Mouse (Mus musculus) gastrocnemius, postnatal 25 days (tissue): ENCODE results near the gene Olfm3. TPM values are rescaled to one million over a fixed set of nuclear protein-coding genes. Genes with fewer than 3 reads are reported as not detected.

Source experiments
- DNase-seq: peaks from one replicate; pipeline ENCODE4 v3.0.0; 2022
- total RNA-seq, 2 experiments: library from RNA; stranded (reverse); gene quantifications; 1 replicate in 1 of 2; 2 replicates in 1 of 2; pipeline ENCODE4 v1.2.3; 2021

The Olfm3 gene
- total RNA-seq, 2 experiments from 2014 or later, result not detected

DNA sequence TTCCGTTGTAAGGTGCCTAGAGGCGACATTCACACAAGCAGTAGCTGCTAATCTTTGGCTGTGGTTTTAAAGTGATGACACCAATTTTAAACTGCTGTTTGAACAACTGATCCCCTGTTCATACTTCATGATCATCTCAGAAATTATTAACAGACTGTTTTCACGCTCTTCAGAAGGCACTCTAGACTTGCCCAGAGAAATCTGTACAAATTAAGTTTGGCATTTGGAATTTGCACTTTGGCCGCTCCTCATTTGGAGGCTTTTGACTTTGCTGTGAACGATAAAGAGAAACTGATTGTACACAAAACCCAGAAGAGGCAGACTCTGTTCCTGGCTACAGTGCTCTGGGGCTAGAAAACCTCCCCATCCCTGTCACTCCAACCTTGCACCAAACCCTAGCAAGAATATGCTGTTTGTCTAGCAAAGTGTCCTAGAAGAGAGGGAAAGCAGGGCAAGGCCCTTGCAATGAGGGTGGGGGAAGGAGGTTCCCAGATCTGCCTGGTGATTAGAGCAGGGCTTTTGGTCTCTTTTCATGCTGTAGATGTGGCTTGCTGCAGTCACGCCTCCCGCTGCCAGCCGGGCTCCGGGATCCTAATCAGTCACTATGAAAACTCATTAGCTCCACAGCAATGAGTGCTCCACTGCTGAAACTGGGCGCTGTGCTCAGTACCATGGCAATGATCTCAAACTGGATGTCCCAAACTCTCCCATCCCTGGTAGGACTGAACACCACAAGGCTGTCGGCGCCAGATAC, 176.7 kb downstream of the Olfm3 start:
- DNase-seq, result no peak

DNA sequence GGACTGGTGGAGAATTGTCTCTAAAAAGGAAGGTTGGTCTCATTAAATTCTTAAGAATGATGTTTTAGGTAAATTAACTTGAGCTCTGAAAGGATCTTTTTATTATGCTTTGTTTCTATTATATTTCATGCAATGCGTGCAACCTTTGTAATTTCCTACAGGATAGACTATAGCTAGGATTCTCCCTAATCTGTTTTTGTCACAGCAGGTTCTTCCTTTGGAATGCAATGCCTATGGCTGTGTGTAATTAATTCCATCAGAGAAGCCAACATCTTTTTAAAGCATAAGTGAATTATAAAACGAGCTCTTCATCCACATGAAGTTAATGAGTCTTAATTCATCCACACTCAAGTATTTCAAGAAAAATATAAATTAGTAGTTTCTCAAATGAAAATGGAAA, 177.5 kb downstream of the Olfm3 start:
- DNase-seq, result no peak

DNA sequence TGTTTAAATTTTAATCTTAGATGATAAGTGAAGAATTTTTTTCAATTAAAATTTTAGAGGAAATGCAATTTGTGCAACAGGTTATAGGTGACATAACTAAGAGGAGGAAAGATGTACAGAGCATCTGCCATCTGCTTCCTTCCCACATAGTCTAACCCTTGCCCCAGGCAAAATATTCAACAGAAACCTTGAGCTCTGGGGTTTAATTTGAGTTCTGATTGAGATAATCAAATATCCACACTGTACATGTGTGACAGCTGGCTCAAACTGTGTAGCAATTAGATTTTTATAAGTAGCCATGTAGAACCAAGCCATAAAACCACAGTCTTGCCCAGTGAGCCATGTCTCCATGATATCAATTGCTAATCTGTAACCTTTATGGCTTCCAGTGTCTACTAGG, 179.1 kb downstream of the Olfm3 start:
- no peak for DNase-seq

DNA sequence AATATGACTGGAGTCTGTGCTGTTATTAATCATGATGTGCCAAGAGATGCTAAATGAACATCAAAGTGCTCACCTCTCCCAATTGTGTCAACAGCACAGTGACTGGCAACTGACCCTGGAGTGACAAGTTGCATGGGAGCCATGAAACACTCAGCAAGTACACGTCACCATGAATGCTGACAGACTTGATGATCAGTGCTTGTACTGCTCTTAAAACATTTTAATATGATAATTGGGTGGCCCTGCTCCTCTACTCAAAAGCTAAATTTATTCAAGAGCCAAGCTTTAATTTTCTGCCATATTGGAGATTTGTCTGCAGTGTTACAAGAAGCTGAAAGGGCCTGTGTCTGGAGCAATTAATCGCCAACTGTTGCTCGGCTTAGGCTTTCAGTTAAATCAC, 184.4 kb downstream of the Olfm3 start:
- DNase-seq, result no peak

DNA sequence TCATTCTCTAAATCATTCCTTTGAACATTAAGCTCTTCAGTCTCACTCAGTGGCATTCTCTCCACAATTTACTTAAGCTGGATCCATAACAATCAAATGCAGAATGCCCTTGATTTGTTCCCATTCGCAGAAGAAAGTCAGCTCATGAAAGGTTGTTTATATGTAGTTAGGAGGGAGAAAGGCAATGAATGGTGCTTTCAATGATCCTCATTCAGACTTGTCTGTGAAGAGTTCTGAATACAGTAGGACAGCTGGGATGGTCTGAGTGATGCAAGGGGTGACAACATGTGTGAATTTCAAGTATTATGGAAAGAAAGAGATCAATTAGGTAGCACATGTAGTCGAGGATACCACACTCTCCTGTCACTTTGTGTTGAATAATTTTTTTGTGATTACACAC, 186.8 kb downstream of the Olfm3 start:
- no peak for DNase-seq

DNA sequence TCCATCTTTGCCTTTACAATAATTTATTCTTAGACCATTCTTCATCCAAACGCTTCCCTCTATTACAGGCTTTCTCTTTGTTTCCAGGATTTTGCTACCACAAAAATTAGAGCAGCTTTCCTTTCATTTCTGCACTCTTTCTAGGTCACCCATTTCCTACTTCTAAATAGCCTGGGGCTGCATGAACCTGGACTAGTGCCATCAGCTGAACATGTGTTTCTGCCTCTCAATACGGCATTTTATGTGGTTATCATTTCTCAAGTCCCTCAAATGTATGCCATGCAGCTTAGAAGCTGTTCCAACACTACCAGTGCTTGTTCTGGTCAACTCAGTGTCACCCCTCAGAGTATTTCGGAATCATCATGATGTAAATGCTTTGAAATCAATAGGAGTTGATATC, 191.6 kb downstream of the Olfm3 start:
- DNase-seq, result no peak

DNA sequence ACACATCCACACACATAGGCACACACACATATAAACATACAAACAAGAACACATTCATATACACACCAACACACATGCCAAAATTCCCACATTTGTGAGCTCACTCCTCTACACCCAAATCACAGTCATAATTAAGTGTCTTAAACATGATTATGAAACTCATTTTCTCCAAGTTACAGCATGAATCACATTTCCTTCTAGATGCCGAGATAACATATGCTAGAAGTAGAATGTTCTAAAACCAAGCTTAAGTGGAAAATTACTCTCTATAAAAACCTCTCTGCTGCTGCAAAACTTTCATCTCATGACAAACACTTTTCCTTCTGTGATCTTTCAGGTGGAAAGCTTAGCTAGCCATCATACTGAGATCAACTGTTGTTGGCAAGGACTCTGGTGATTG, 195.7 kb downstream of the Olfm3 start:
- DNase-seq, result no peak

DNA sequence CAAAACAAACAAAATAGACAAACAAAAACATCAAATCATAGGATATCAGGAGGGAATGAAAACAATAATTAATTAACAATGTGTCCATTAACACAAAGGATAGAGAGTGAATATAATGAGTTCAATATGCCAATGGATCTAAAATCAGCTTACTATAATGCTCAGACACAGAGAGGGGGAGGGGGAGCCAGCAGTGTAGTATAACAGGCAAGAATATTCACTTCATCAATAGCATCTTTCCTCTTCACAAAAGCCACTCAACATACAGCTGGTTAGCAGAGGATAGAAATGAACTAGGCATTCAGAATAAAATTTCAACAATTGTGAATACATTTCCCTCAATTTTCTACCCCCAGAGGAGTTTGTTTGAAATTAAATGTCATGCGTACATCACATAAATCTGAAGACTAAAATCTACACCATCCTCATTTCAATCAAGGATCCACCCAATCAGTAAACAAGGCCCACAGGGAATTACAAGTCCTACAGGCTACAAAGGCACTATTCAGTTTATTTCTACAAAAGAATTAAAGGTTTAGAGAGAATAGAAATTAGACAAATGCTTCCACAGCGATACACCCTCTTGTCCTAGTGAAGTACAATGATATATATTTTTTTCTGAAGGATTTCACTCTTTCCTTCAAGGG, 200.4 kb downstream of the Olfm3 start:
- no peak for DNase-seq

DNA sequence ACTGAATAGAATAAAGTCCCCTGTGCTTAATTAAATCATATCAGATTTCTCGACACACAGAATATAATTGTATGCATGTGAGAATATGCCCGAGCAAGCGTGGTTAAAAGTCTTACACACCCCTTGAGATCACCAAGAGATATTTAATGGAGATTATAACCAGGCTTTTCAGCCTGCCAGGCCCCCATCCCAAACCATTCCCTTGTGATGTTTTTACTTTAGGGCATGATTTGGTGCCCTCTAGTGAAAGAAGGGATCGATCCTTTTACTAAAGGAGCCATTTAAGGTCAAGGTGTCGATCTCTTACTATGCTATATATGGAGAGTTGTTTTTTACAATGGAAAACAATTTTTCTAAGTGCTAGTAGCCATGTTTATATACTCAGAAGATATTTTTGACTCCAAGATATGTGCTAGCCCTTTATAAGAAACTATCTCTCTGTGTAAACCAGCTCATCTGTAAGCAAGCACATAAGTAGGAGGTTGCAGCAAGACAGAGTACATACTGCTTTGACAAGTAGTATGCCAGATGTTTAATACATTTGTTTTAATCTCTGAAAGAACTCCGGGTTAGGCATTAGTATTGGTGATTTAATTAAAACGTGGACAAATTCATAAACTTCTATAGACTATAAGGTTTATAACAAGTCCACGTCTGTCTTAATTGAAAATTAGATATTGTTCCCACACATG, 201.1 kb downstream of the Olfm3 start:
- DNase-seq, result no peak

DNA sequence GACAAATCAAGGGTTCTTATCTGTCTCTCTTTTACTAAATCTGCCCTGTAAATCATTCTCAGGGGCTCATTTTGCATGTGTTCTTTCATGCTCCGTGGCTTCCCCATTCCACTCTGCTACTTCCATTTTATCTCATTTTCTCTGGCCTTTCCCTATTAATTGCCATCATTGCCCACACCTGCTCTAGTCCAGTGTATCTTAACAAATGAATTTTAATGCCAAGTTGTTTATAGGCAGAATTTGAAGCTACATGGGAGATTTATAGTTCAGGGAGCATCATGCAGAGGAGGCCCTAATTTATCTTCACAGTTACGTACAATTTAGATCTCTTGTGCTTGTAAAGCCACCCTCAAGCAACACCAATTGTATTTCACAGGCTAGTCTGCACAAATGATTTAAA, 241.8 kb downstream of the Olfm3 start:
- DNase-seq, result no peak

DNA sequence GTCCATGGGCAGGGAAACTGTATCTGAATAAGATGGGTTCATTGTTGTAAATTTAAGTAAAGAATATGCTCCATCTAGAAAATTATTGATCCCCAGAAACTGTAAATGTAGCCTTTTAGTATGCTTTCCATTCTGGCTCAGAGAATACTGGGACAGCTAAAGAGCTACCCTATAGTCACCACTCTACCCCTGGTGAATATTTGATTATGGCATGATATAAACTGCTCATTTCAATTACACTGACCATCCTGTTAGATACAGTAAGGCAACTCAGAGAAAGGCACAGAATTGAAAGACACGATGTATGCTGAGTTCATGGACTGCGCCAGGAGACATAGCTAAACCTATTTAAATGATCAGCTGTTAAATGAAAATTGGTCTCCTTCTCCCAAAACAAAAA, 242.4 kb downstream of the Olfm3 start:
- DNase-seq, result no peak

DNA sequence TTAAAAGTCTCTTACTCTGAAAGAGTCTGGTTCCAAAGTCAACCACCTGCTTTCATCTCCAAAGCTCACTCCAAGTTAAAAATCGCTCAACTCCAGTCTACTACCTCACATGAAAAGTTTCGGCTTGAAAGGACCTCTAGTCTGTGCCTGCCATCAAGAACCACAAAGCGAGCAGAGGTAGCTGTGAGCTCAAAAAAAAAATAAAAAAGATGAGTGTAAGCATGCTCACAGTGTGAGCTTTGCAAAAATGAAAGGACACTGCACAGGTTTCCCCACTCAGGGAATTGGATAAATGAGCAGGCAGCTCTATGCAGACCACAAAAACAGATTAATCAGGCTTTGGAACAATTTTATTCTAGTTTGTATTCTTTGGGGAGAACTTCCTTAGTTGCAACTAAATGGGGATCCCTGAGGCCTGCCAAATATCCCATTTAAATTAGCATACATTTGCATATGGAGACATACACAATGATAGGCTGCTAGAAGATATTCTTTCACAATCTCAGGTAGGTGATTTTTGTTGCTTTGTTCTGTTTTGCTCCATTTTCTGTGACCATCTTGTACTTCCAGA, 255.1 kb downstream of the Olfm3 start:
- no peak for DNase-seq

DNA sequence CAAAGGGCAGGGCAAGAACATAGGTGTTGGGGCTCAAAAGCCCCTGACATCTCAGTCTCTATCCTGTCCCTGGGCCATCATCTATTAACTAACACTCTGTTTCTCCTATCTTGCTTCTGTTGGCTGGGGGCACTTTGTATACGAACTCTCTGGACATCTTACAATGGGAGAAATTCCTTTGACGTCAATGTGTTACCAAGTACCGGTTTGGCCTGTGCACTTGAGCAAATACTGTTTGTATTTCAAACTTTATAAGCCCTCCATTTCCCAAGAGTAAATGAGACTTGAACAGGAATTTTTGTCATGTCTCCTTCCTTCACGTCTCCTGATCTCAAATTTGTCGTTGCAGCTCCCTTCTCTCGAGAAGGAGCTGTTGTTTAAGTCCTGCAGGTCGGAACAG, 270.7 kb downstream of the Olfm3 start:
- no peak for DNase-seq
